Mouse (Mus musculus): ENCODE data around the gene Tcf7l2.

- TF ChIP-seq POLR2A (IDR thresholded peaks at IDR 0.05; ENCODE audit: borderline replicate concordance, low read depth, low read length) (no peak), CTCF (IDR thresholded peaks at IDR 0.05; ENCODE audit: low read depth, low read length) (no peak)
Observed at GRCm38 (mm10) chr19:55794194-55794945, 52.8 kb downstream of the Tcf7l2 start.
